Mouse (Mus musculus) liver, embryonic 12.5 days (tissue): Measurements from ENCODE around the gene Ugt1a8. TPM values are rescaled to one million over a fixed set of nuclear protein-coding genes. Genes with fewer than 3 reads are reported as not detected.
A peak's percentile ranks its signal among the peaks of the same experiment; 100 is the strongest.

ENCODE experiments used
- ATAC-seq: fragments of 200-750 bp; cut with Nextera tagmentation; 2 replicates; pipeline ENCODE4 v1.8.0; 2017; ENCODE audit warnings: moderate number of reproducible peaks, mild to moderate bottlenecking, moderate library complexity
- H3K27ac ChIP-seq: fragments of 300-500 bp; sonication (generic); 2 replicates; pipeline ENCODE4 v1.5.1; 2016; ENCODE audit warnings: mild to moderate bottlenecking
- H3K27me3 ChIP-seq: fragments of 300-500 bp; sonication (generic); replicated peaks from 2 replicates; pipeline ENCODE4 v1.6.1; 2016; ENCODE audit warnings: mild to moderate bottlenecking, moderate library complexity
- H3K36me3 ChIP-seq: fragments of 300-500 bp; sonication (generic); 2 replicates; pipeline ENCODE4 v1.6.1; 2016; ENCODE audit warnings: mild to moderate bottlenecking, moderate library complexity
- H3K4me1 ChIP-seq: fragments of 300-500 bp; sonication (generic); 2 replicates; pipeline ENCODE4 v1.6.1; 2016
- H3K4me2 ChIP-seq: fragments of 300-500 bp; sonication (generic); 2 replicates; pipeline ENCODE4 v1.6.1; 2016; ENCODE audit warnings: mild to moderate bottlenecking, moderate library complexity
- H3K4me3 ChIP-seq: fragments of 300-500 bp; sonication (generic); 2 replicates; pipeline ENCODE4 v1.5.1; 2016; ENCODE audit warnings: mild to moderate bottlenecking, moderate library complexity
- H3K9ac ChIP-seq: fragments of 300-500 bp; sonication (generic); 2 replicates; pipeline ENCODE4 v1.6.1; 2016; ENCODE audit warnings: mild to moderate bottlenecking, moderate library complexity
- H3K9me3 ChIP-seq: fragments of 300-500 bp; sonication (generic); replicated peaks from 2 replicates; pipeline ENCODE4 v1.6.1; 2016; ENCODE audit warnings: mild to moderate bottlenecking, moderate library complexity
- WGBS: fragments of 180-500 bp; shearing (Covaris S2); methylation state at CpG from one replicate; pipeline ENCODE4 v1.1.7; 2016; ENCODE audit not compliant: insufficient replicate concordance; 5-methylcytosine and 5-hydroxymethylcytosine counted together
- polyA plus RNA-seq: library from polyadenylated mRNA; unstranded; fragments of >200 nt; fragmentation: Nextera tagmentation; extraction: Ambion mirVana; gene quantifications from 2 replicates; pipeline ENCODE4 v1.2.1, GENCODE M21; 2016

The Ugt1a8 gene
- polyA plus RNA-seq, 1 experiment from 2014 or later, result not detected

DNA sequence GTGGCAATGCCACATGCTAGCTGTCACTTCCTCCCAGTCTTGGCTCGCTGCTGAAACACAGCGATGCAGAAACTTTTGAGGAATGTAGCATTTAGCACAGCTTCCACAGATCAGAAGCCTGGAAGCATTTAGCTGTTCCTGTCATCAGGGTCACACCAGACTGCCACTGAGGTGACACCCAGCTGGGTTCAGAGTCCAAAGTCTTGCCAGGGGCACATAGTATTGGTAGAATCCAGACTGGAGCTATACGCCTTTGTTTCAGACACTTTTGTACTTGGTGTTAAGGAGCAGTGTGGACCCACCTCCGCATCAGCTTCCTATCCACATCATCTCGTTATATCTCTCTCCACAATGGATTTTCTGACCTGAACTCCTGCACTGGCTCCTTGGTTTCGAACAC lies 165.9 kb downstream of the Ugt1a8 start:
- no peaks in the 10 kb centered on the region for H3K36me3 ChIP-seq
- no peak overlapping the region for H3K9ac ChIP-seq
- H3K4me2 ChIP-seq, result no peak overlapping the region
- H3K27ac ChIP-seq, result no peak overlapping the region
- peaks cover 64% of the 10 kb centered on the region for H3K9me3 ChIP-seq
- no peak for ATAC-seq
- H3K27me3 ChIP-seq, result no peaks in the 10 kb centered on the region
- WGBS, result 58% methylated on average over 6 of the region's 6 CpGs
- no peak overlapping the region for H3K4me3 ChIP-seq
- H3K4me1 ChIP-seq, result no peaks in the 10 kb centered on the region

DNA sequence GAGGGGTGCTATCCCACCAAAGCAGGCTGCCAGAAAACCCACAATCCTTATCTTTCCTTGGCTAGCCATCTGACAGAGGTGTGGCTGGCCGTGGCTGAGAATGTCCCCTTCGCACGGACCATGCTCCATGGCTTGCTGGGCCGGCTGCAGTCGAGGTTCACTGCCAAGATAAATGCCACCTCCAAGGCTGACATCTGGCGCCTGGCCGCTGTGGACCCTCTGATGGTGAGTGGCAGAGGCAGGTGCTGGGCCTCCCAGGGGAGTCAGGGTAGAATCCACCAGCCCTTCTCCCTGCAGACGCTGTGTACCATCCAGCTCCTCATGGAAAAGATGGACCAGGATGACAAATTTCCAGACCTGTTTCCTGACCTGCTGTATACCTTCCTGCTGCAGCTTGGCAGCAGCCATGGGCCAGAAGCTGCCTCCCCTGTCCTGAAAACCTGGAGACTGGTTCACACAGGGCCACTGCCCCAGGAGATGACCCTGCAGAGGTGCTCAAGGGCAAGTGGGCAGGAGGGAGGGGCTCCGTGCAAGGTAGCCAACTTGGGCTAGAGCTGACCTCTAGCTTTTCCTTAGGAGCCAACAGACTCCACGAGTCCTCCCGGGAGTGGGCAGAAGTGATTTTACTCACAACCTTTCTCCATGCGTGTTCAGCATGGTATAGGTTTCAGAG lies 167.3 kb downstream of the Ugt1a8 start:
- no peak for ATAC-seq
- H3K4me1 ChIP-seq, result peaks cover 9% of the 10 kb centered on the region
- 67% methylated on average over 12 of the region's 12 CpGs for WGBS
- no peaks in the 10 kb centered on the region for H3K27me3 ChIP-seq
- no peak overlapping the region for H3K4me3 ChIP-seq
- peaks cover 50% of the 10 kb centered on the region for H3K9me3 ChIP-seq
- no peak overlapping the region for H3K27ac ChIP-seq
- no peak overlapping the region for H3K4me2 ChIP-seq
- peaks cover 3% of the 10 kb centered on the region for H3K36me3 ChIP-seq
- no peak overlapping the region for H3K9ac ChIP-seq

DNA sequence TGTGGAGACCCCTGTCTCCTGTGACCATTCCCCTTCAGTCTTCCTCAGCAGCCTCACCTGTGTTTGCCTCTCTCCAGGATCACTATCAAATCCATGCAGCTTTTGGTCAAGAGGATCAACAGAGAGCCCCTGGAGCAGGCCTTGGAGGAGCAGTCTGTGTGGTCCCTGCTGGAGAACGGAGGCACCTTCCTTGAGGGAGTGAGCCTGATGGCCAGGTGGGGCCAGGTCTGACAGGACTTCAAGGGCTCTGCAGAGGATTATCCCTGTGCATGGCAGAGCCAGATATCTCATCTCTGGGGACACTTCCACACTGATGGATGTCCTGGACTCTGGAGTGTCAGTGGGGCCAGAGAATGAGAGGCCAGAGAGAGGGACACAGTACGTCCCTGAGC lies 167.8 kb downstream of the Ugt1a8 start:
- no peak overlapping the region for H3K27ac ChIP-seq
- H3K9ac ChIP-seq, result no peak overlapping the region
- 46% methylated on average over 2 of the region's 2 CpGs for WGBS
- peaks cover 45% of the 10 kb centered on the region for H3K9me3 ChIP-seq
- no peak for ATAC-seq
- H3K4me1 ChIP-seq, result peaks cover 15% of the 10 kb centered on the region
- no peaks in the 10 kb centered on the region for H3K27me3 ChIP-seq
- H3K4me2 ChIP-seq, result no peak overlapping the region
- no peak overlapping the region for H3K4me3 ChIP-seq
- peaks cover 8% of the 10 kb centered on the region for H3K36me3 ChIP-seq

DNA sequence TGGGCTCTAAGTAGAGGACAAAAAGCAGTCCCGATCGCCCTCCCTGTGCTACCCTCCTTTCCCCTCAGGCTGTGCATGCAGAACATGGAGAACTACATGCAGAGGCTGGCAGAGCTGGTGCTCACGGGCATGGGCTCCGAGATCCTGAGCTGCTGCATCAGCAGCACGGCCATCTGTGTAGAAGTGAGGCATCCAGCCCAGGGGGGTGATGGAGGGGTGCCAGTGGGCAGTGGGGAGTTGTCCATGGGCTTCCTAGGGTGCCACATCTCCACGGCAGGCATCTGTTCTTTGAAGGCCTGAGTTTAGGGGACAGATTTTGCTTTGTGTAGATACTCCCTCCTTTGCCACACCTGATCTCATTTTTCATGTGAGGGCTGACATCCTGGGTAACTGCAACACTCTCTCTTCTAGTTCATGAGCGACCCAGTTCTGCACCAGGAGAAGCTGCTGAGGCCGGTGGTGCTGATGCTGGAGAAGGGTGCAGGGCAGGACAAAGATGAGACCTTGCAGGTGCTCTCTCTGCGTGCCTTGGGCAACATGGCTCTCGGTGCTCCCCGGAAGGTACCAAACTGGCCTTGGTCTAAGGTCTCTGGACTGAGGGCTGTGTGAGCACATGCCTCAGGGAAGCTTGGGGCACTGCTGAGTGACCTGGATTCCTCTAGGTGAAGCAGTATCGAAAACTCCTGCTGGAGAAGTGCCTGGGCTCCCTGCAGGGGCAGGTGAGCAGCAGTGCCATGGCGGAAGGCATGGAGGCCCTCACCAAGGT lies 168.6 kb downstream of the Ugt1a8 start:
- Histone ChIP-seq H3K27ac (no peak overlapping the region), H3K4me3 (no peak overlapping the region), H3K9me3 (peaks cover 38% of the 10 kb centered on the region), H3K4me1 (peaks cover 22% of the 10 kb centered on the region), H3K4me2 (no peak overlapping the region), H3K36me3 (peaks cover 15% of the 10 kb centered on the region), H3K27me3 (no peaks in the 10 kb centered on the region), H3K9ac (no peak overlapping the region)
- no peak for ATAC-seq
- 66% methylated on average over 13 of the region's 13 CpGs for WGBS

DNA sequence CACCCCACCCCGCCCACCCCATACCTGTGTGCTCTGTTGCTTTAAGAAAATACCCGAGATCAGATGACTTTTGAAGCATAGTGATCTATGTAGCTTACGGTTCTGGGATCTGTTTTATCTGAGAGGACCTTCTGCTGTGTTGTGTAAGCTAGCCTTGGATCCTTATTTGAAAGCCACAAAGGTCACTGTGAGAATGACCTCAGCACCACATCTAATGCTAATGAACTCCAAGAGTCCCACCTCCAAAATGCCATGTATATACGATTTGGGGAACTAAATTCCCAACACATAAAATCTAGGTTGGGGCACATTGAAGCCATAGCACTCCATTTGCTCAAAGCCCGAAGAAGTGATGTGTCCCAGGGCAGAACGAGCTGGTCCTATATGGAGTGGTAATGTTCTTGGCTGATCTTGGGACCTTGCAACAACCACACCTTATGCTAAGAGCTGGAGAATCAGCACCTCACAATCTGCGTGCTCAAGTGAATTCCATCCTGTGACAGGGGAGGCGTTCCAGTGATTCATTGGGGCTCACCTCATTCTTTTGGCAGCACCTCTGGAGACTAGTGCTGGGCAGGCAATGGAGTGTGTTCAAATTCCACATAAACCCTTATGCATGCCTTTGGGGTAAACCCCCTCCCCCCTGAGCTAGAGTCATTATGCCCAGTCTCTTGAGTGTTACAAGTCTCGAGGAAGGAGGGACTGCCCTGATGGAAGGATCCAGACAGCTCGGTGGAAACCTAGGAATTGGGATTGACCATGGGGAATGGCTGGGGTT lies 169.5 kb downstream of the Ugt1a8 start:
- Histone ChIP-seq H3K27me3 (no peaks in the 10 kb centered on the region), H3K4me2 (no peak overlapping the region), H3K4me3 (no peak overlapping the region), H3K4me1 (peaks cover 30% of the 10 kb centered on the region), H3K9me3 (peaks cover 36% of the 10 kb centered on the region), H3K27ac (no peak overlapping the region), H3K9ac (no peak overlapping the region), H3K36me3 (peaks cover 24% of the 10 kb centered on the region)
- ATAC-seq, result no peak
- WGBS, result 63% methylated on average over 10 of the region's 10 CpGs

DNA sequence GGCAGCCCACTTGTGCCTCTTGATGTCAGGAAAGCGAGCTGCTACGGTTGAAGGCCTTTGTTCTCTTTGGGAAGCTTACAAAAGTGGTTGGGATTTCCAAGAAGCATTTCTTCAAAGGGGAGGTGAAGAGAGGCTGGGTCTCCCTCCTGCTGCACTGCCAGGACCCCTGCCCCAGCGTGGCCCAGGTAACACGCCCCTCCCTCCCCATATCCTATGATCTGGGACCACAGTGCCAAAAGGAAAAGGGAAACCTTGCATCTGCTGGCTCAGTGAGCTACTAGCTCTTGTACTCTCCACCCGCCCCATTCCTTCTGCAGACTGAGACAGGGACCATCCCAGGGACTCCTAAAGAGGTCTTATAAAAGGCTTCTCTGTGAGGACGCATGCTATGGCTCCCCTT lies 170.1 kb downstream of the Ugt1a8 start:
- peaks cover 30% of the 10 kb centered on the region for H3K9me3 ChIP-seq
- WGBS, result 68% methylated on average over 6 of the region's 6 CpGs
- H3K27ac ChIP-seq, result no peak overlapping the region
- no peak overlapping the region for H3K9ac ChIP-seq
- H3K36me3 ChIP-seq, result peaks cover 30% of the 10 kb centered on the region
- ATAC-seq, result no peak
- H3K4me3 ChIP-seq, result no peak overlapping the region
- peaks cover 36% of the 10 kb centered on the region for H3K4me1 ChIP-seq
- no peak overlapping the region for H3K4me2 ChIP-seq
- no peaks in the 10 kb centered on the region for H3K27me3 ChIP-seq

DNA sequence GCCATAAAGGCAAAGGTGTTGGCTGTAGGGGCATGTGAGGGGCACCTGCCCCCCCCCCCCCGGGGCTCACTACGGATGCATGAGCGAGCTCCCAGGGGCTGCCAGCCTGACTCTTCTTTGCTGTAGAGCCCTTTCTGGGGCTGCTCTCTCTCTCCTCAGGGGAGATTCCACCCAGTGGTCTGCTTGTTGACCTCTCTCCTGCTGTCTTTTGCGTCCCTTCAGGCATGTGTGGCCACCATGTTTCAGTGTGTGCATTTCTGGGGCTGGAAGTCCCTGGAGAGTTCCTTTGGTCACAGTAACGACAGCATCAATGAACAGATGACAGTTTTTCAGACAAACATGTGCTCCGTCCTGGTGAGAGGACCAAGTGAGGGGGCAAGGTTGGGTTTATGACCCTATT lies 170.7 kb downstream of the Ugt1a8 start:
- Histone ChIP-seq H3K27ac (no peak overlapping the region), H3K9me3 (peaks cover 25% of the 10 kb centered on the region), H3K4me2 (no peak overlapping the region), H3K4me1 (peaks cover 39% of the 10 kb centered on the region), H3K9ac (no peak overlapping the region), H3K4me3 (no peak overlapping the region), H3K36me3 (peaks cover 37% of the 10 kb centered on the region), H3K27me3 (no peaks in the 10 kb centered on the region)
- 60% methylated on average over 6 of the region's 6 CpGs for WGBS
- no peak for ATAC-seq

DNA sequence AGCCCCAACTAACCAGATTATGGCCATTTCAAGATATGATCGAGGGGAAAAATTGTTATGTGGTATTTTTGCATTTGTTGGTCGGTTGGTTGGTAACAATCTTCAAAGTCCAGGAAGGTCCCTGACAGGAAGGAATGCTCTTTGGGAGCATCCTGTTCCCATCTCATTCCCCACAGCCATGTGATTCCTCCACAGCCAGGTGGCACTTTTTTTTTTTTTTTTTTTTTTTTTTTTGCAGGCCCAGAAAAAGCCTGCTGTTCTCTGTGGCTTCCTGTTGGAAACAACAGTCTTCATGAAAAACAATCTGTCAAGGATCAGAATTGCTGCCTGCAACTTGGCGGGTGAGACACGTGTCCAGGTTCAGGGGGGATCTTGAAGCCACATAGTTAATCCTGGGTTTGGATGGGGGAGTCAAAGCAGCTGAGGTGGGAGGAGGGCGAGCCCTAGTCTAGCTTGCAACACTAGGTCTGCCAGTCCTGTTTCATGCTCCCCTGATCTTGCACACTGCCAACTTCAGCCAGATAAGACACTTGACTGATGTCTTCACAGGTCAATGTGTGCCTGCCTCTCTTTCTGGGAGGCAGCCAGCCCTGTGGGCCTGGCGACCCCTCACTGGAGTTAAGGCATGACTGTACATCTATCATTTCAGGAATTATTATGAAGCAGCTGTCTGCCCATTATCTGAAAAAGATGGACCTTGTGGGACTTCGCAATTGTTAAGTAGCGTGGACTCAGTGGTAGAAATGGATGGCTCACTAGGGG lies 171.4 kb downstream of the Ugt1a8 start:
- H3K9me3 ChIP-seq, result peaks cover 25% of the 10 kb centered on the region
- H3K4me2 ChIP-seq, result no peak overlapping the region
- H3K27me3 ChIP-seq, result no peaks in the 10 kb centered on the region
- H3K4me3 ChIP-seq, result no peak overlapping the region
- no peak overlapping the region for H3K9ac ChIP-seq
- WGBS, result 56% methylated on average over 8 of the region's 8 CpGs
- H3K36me3 ChIP-seq, result peaks cover 44% of the 10 kb centered on the region
- H3K4me1 ChIP-seq, result peaks cover 39% of the 10 kb centered on the region
- ATAC-seq, result peak; percentile 5; the same call in 1 of the 2 replicates
- no peak overlapping the region for H3K27ac ChIP-seq

DNA sequence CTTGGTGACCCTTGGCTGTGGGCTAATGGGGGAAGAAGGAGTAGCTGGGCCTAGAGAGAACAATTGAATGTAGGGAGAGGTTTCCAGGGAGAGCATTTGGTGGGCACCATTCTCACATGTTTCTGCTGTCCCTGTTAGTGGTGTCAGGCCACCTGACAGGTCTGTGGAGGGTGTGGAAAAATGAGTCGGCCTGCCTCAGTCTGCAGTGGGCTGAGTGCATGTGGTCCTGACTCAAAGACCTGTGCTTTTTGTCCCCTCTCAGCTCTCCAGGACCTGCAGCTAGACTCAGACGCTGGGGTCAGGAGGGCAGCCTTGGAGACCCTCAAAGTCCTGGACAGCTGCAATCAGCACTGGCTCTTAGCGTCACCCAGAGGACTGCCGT lies 172.0 kb downstream of the Ugt1a8 start:
- Histone ChIP-seq H3K27ac (0 out of 2 replicates have a peak overlapping the region, but pooled peaks have one; percentile 0), H3K4me1 (peaks cover 39% of the 10 kb centered on the region), H3K27me3 (no peaks in the 10 kb centered on the region), H3K4me3 (no peak overlapping the region), H3K4me2 (no peak overlapping the region), H3K36me3 (peaks cover 50% of the 10 kb centered on the region), H3K9me3 (peaks cover 19% of the 10 kb centered on the region), H3K9ac (no peak overlapping the region)
- ATAC-seq, result peak; percentile 5; the same call in 1 of the 2 replicates
- 69% methylated on average over 4 of the region's 4 CpGs for WGBS

DNA sequence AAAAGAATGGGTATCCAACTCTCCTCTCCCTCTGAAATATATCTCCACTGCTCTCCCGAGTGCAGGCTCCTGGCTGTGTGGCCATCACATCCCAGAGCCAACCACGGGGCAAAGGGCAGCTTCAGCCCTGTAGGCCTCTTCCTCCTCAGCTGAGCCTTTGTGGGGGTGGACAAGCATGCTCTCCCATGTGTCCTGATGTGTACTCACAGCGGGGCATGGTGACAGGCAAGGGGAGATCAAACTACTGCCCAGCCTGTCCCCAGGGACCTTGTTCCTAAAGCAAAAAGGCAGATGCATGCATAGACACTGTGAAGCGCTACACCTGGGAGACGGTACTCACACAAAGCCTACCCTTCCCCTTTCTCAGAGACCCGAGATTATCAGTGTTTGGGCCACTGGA lies 172.5 kb downstream of the Ugt1a8 start:
- Histone ChIP-seq H3K27me3 (no peaks in the 10 kb centered on the region), H3K4me2 (no peak overlapping the region), H3K27ac (no peak overlapping the region), H3K4me3 (no peak overlapping the region), H3K9me3 (peaks cover 15% of the 10 kb centered on the region), H3K36me3 (peaks cover 55% of the 10 kb centered on the region), H3K4me1 (peaks cover 39% of the 10 kb centered on the region), H3K9ac (no peak overlapping the region)
- ATAC-seq, result peak; percentile 46
- 65% methylated on average over 6 of the region's 6 CpGs for WGBS

DNA sequence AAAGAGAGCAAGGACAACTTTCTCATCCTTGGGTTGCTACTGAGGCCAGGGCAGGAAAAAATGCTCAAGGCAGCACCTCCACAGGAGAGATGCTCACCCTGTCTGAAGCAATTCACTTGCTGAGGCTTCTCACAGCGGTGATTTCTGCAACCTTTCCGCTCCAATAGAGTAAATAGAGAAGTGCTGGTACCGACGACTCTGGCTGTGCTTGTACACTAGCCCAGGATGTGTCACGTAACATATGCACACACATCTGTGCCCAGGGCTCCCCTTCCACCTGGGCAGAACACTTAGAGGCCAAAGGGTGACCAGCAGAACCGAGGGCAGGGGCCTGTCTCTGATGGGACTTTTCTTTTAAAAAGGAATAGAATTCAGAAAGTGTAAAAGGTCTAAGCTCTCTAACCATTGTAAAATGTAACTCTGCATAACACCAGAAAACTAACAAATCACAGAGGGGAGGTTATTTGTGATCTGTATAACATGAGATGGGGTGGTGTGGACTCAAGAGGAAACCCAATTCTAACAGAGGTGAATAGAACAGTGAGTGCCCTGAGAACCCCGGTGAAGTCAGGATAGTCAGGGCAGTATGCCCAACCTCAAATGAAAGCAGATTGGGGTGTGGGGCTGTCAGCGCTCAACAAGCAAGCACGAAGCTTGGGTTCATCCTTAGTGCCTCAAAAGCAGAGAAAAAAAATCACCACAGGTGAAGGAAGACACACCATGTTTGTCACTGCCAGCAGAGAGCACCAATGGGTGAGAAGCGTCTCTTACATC lies 173.2 kb downstream of the Ugt1a8 start:
- Histone ChIP-seq H3K4me2 (no peak overlapping the region), H3K27ac (no peak overlapping the region), H3K4me1 (peaks cover 39% of the 10 kb centered on the region), H3K9ac (no peak overlapping the region), H3K9me3 (peaks cover 8% of the 10 kb centered on the region; the same call in 1 of the 2 replicates), H3K36me3 (peaks cover 62% of the 10 kb centered on the region), H3K27me3 (no peaks in the 10 kb centered on the region), H3K4me3 (no peak overlapping the region)
- WGBS, result 74% methylated on average over 10 of the region's 10 CpGs
- ATAC-seq, result no peak
